Mouse (Mus musculus) hematopoietic stem cell, adult 5-6 weeks (primary cell): ENCODE results near the gene Miga2. TPM values are rescaled to one million over a fixed set of nuclear protein-coding genes. Genes with fewer than 3 reads are reported as not detected.
A peak's percentile ranks its signal among the peaks of the same experiment; 100 is the strongest.
"Not testable (repeated sequence)": the region's sequence is repeated elsewhere in the genome, so short reads cannot be mapped to it uniquely, and the experiment has no call there.

Source experiments
- ATAC-seq, 2 experiments: fragments of 125-278 bp in 1 of 2; replicated peaks in 1 of 2; 2 replicates each; pipeline ENCODE4 v1.8.0; 2016 to 2017; ENCODE audit warnings: inconsistent platforms in 2 of 2, mild to moderate bottlenecking in 2 of 2, moderate number of reproducible peaks in 2 of 2, low read depth in 1 of 2, moderate TSS enrichment in 1 of 2; ENCODE audit not compliant: low FRiP score in 2 of 2, poor library complexity in 2 of 2, severe bottlenecking in 2 of 2, insufficient read depth in 1 of 2, low TSS enrichment in 1 of 2
- total RNA-seq: library from RNA; stranded (forward); fragments of 172-1452, 232-1000 nt; gene quantifications from 2 replicates; pipeline ENCODE4 v1.2.3, GENCODE M21; 2017

Miga2 gene
- total RNA-seq, 1 experiment from 2014 or later: 14.8 TPM

DNA sequence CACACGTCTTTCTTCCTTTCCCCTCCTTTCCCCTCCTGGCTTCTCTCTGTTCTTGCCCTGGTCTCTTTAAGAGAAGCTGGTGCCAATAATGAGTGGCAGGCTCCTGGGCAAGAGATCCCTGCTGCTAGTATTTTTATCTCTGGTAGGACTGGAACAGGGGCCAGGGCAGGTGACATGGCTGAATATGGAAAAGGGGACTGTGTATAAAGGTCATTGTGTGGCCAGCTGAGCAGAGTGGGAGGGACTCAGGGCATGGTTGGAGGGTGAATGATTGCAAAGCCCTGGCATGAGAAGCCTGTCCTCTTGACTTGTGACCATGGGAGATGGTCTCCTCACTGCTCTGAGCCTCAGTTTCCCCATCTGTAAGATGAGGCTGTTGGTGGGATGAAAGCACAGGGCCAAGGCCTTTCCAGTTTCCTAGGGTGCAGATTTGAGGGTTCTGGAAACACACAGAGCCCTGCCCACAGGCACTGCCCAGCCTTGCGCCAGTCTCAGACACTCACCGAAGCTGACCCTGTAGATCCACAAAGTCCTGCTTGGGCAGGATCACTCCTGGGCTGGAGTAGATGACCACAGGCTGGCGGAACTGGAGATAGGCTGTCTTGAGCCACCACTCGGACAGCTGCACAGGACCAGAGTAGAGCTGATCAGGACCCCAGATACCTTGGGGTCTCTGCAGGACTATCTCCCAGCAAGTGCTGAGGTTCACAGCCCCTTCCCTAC, 45.6 kb downstream of the Miga2 start:
- ATAC-seq: no peak

DNA sequence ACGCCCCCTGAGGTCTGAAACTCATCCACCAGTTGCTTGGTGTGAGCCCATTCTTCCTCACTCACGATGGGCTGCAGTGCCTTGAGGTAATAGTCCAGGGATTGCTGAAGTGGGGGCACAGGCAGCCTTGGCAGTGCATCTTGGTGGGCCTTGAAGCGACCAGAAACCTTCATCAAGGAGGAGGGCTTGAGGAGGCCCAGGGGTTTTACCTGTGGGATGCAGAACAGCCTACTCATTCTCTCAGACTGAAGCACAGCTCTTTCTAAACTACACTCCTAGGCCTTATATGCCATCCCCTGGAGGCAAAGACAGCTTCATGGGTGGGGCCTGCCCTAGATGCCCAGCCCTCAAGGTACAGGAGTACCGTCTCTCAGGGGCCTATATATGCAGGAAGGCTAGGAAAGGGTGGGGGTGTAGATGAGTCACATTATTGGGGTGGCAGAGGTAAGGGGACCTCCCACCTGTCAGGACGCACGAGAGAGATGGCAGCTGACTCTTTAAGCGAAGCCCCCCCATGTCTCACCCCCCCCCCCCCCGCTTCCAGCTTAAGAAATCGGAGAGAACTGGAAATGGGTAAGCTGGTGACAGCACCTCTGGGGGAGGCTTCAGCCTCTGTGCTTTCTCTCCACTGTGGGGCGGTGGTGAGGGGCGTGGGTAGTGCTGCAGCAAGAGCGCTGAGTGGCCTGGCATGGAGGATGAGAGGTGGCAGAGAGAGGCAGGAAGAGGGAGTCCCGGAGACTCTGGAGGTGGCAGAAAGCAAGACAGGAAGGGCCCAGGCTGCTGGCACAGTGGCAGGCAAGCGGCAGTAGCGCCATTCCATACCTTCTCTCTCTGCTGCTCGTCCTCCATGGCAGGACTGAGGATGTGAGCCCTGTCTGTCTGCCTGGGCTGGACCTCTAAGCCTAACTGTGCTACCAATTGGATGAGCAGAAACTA, 49.3 kb downstream of the Miga2 start:
- no peak for ATAC-seq

DNA sequence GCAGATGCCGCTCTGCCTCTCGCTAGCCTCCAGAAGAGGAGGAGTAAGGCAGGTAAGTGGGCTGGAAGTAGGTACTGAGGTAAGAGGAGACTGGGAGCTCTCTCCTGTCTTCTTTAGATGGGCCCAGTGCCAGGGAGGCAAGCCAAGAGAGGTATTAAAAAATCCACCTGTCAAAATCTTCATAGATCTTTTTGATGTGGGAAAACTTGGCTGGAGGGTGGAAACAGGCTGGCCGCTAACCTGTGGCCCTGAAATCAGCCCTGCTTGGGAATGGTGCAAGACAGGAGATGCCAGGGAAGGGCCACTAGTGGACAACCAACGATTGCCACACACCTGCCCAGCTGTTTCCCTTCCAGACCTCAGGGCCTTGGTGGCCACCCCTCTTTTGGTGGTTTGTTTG, 50.1 kb downstream of the Miga2 start:
- no peak for ATAC-seq

DNA sequence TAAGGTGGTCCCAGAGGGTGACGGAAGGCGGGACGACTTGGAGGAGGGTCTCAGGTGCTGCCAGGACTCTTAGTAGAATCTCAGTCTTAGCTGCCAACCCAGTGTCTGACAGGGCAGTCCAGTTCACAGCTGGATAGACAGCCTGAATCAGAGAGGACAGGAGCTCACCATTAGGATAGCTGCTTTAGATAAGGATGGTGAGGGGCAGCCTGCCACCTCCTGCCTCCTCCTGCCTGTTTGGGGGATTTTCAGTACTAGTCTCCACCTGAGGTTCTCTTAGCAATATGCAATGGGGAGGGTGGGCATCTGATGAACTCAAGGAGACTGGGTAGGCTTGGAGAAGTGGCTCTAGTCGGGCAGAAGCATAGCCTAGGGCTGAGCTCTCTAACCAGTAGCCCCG, 50.6 kb downstream of the Miga2 start:
- no peak for ATAC-seq

DNA sequence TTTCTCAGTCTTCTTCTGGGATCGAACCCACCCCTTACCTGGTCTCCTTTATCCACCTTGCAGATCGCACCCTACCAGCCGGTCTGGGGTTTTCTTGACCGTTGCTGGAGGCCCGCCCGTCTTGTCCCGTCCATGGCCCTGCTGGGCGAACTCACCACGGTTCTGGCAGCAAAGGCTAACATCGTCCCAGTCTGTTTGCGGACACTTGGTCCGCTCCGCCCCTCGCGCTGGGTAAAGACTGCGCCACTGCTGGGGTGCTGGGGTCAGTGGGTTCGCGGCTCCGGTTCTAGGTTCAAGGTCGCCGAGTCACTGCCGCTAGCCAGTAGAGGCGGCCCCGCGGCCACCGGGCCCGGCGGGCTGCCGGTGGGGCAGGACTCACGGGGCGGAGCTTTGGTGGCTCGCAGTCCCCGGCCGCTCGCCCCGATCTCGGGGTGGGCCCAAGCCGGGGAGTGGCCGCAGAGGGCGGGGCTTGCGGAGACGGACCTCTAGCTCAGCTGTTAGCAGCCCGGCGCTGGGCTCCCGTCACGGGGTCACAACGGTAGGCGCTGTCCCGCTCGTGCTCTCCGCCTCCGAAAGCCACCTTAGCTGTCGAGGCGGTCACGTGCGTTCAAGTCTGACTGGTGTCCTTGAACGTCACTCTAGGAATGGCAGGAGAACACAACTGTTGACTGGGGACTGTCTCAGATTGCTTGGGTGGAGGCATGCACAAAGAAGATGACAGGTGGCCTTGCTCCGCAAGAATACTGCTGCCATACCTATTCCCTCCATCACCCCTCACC, 51.3 kb downstream of the Miga2 start, which contains the start of gene Crat:
TSS of gene Crat (minus strand) at position 657 of the 779 bp plus-strand sequence.
- ATAC-seq: peak; percentile 46 to 65; a peak in 3 of 4 replicates

DNA sequence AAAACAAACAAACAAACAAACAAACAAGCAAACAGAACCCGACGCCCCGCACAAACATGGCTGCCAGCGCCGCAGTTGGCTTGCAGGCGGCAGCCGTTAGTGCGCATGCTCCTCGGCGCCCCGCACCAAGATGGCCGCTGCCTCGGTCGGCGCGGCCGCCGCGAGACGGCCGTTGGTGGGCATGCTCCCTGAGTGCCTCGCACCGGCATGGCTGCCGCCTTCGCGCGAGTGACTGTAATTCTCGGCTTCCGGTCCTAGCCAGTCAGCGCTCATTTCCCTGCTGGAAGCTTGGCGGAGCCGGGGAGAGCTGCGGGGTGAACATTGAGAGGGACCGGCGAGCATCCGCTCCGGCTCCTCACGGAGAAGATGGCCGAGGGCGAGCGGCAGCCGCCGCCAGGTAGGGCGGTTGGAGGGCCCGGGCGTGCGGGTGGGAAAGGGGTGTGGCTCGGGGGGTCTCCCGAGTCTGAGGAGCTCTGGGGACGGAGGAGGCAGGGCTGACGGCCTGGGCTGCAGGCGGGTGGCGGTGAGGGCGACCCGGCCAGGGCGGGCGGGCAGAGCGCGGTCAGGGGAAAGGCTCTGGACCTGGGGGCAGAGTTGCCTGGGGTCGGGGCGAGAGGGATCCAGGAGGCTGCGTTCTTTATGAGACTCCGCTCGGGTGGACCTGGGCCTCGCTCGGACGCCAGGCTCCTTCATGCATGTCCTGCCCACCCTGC, 52.1 kb downstream of the Miga2 start, which contains the start of gene Ptpa:
TSS of gene Ptpa (plus strand) at position 104 of the 713 bp plus-strand sequence.
- ATAC-seq: peak; percentile 78 to 84

DNA sequence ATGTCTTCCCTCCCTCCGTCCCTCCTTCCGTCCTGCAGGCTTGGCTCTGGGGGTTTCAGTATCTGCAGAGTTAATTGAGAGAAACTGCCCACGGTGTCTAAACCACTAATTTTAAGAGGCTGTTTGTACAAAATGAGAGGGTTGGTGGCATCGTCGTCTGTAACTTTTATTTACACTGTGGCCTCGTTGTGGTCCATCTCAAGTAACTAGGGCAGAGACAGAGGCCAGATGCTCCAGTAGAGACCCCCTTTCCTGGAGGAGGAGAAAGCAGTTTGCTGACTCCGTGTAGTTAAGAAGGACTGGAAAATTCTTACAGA, 52.6 kb downstream of the Miga2 start:
- ATAC-seq: no peak

DNA sequence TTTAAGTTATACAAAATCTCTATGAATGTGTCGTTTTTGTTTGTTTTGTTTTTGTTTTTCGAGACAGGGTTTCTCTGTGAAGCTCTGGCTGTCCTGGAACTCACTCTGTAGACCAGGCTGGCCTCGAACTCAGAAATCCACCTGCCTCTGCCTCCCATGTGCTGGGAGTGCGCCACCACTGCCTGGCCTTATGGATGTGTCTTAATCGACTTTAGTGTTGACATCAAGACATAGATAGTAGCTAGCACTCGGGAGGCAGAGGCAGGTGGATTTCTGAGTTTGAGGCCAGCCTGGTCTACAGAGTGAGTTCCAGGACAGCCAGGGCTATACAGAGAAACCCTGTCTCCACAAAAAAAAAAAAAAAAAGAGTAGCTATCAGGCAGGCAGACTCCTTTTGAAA, 53.1 kb downstream of the Miga2 start:
- ATAC-seq: not testable (repeated sequence)

DNA sequence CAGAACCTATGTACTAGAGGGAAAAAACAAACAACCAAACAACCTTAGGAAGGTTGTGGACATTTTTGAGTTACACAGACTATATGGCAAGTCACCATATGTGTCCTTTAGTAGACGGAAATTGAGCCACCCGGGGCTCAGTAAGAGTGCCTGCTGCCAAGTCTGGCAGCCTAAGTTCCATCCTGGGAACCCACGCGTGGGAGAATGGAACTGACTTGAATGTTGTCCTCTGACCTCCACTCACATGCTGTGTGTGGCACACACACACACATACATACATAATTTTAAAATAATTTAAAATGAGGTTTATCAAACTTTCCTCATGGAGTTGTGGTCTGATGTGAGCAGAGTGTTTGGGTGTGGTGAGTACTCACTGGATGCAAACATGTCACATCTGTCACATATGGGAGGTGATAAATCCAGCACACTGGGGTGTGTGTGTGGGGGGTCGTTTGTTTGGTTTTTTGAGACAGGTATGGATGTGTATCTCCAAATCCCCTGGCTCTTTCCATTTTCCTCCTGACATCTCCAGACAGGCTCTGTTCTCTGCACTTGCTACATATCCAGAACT, 53.6 kb downstream of the Miga2 start:
- no peak for ATAC-seq

DNA sequence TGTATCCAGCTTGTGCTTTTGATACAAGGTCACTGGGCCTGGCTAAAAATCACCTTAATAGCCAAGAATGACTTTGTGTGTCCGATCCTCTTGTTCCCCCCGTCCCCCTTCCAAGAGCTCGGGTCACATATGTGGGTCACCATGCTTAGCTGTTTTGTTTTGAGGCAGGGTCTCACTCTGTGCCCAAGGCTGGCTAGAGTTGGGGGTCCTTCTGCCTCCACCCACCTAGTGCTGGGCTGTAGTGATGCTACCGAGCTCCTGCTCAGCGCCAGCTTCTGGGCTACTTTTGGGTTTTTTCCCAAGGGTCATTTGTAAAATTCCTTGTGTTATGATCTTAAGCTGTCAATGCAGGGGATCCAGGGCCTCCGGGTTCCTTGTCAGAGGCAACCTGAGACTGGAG, 54.2 kb downstream of the Miga2 start:
- ATAC-seq: no peak

DNA sequence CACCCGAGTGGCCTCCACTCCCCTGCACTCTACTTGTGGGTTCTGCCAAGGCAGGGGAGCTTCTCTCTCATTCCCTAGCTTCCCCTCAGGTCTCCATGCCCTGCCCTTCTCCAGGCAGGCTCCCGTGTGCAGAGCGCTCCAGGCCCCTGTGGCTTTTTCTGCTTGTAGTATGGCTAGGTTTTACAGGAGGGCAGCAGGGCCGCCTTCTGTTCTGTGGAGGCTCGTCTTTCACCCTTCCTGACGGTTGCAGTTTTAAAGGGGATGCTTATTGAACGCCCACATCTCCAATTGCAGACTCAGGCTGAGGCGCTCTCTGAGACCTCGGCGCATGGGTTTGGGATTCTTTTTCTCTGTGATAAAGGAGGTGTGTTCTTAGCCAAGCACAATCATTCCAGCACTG, 55.1 kb downstream of the Miga2 start:
- ATAC-seq: no peak

DNA sequence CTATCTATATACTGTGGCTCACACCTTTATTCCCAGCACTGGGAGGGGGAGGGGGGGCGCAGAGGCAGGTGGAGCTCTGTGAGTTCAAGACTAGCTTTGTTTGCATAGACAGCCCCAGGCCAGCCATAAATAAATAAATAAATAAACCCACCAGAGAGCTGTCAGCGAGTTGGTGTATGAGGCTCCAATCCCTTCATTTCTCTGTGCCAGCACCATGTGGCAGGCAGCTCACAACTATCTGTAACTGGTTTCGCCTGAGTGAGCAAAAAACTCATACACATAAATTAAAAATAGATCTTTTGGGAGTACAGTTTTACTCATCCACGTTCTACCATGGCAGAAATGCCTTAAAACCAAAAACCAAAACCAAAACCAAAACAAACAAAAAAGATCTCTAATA, 57.4 kb downstream of the Miga2 start:
- ATAC-seq: no peak

DNA sequence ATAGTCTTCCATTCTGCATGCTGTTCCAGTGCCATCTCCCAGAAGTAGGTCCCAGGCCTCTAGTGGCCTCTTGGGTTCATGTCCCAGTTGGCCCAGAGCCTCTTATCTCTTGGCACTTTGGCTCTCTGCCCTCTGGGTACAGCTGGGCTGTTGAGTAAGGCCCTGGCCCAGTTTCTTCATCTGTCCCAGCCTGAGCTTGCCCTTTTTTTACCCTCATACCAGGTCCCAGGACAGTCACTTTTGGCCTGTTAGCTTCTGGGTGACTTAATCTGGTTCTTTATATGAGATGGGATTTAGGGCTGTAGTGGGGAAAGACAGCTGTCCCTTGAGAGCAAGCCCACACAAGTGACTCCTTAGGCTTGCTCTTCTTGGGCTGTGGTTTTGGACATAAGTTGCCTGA, 65.1 kb downstream of the Miga2 start:
- no peak for ATAC-seq

Other genes with a start within 250 kb of the Miga2 start
- 12.6 and 15.6 TPM in 2 replicates for gene Zer1, start 239.6 kb upstream of the Miga2 start, total RNA-seq
- gene Tbc1d13, start 230.5 kb upstream of the Miga2 start, total RNA-seq: 31.4 and 35.0 TPM in 2 replicates
- gene Endog, start 192.7 kb upstream of the Miga2 start, total RNA-seq: 3.2 and 8.1 TPM in 2 replicates
- 24.7 and 42.1 TPM in 2 replicates for gene Spout1, start 185.8 kb upstream of the Miga2 start, total RNA-seq
- gene Kyat1, start 158.4 kb upstream of the Miga2 start, total RNA-seq: 9.3 and 10.3 TPM in 2 replicates
- 11.3 and 15.3 TPM in 2 replicates for gene Lrrc8a, start 126.5 kb upstream of the Miga2 start, total RNA-seq
- 1.4 TPM in 1 of 2 replicates, not detected in the other for gene Gm28035, start 123.7 kb upstream of the Miga2 start, total RNA-seq
- gene Phyhd1, start 98.0 kb upstream of the Miga2 start, total RNA-seq: 1.2 and 2.1 TPM in 2 replicates
- gene Gm28038, start 83.2 kb upstream of the Miga2 start, total RNA-seq: not detected in 2 replicates
- gene Dolk, start 77.9 kb upstream of the Miga2 start, total RNA-seq: 8.8 and 9.9 TPM in 2 replicates
- gene Nup188, start 77.8 kb upstream of the Miga2 start, total RNA-seq: 18.9 and 25.4 TPM in 2 replicates
- 30.4 and 41.2 TPM in 2 replicates for gene Sh3glb2, start 4.9 kb upstream of the Miga2 start, total RNA-seq
- gene Dolpp1, start 28.0 kb downstream of the Miga2 start, total RNA-seq: 7.4 and 24.5 TPM in 2 replicates
- gene Crat, start 51.6 kb downstream of the Miga2 start, total RNA-seq: 7.1 and 8.9 TPM in 2 replicates
- 60.4 and 66.6 TPM in 2 replicates for gene Ptpa, start 51.8 kb downstream of the Miga2 start, total RNA-seq
- 0.19 and 2.4 TPM in 2 replicates for gene Ier5l, start 110.0 kb downstream of the Miga2 start, total RNA-seq
- gene Cstad, start 230.8 kb downstream of the Miga2 start, total RNA-seq: 1.3 and 1.9 TPM in 2 replicates